In genomic region chr11:7215703-7216102, GRCm38 (mm10) we compare ENCODE assay signal across 9 mouse cellular contexts. TPM values are rescaled to one million over a fixed set of nuclear protein-coding genes. Genes with fewer than 3 reads are reported as not detected.
DNase-seq lines count a peak whose midpoint lies in the region; ATAC-seq and TF ChIP-seq lines count a peak whose summit lies in the region.
"Had no signal": no experiment of that assay in that cellular context is flagged by ENCODE, and none has a peak within 500 bp of the region (broad histone marks: within the 10 kb centered on the region; RNA-seq: fewer than 3 reads in every experiment).

No protein-coding gene starts in this region.

- no peak for DNase-seq in heart, postnatal 25 days (ENCODE audit: low spot score)
- DNase-seq in CH12.LX (ENCODE audit: extremely low read depth): peak; percentile 3
- peak; percentile 84 for DNase-seq in adrenal gland, postnatal 14 days
- peak; percentile 34 for DNase-seq in gastrocnemius, postnatal 25 days
- DNase-seq in left cerebral cortex, postnatal 10 days (ENCODE audit: extremely low spot score in 1 of 2, low spot score in 2 of 2): peak; percentile 44 to 75
- peak; percentile 63 for DNase-seq in right cerebral cortex, adult 18-20 months
- DNase-seq in yolk sac, embryonic 10.5 days (ENCODE audit: low spot score): no peak

- H3K9ac ChIP-seq in heart, embryonic 13.5 days: no peak overlapping the region
- H3K9ac ChIP-seq in CH12.LX (ENCODE audit: insufficient read depth, low read depth): no peak overlapping the region
- H3K9ac ChIP-seq: limb, embryonic 12.5 days had no signal

- H3K4me2 ChIP-seq in heart, embryonic 13.5 days: 0 out of 2 replicates have a peak overlapping the region, but pooled peaks have one; percentile 3
- H3K4me2 ChIP-seq in CH12.LX (ENCODE audit: insufficient read depth, low read depth, poor library complexity, severe bottlenecking): no peak overlapping the region
- H3K4me2 ChIP-seq: limb, embryonic 12.5 days had no signal

- peaks cover 47% of the 10 kb centered on the region for H3K4me1 ChIP-seq in heart, embryonic 13.5 days
- no peaks in the 10 kb centered on the region for H3K4me1 ChIP-seq in CH12.LX (ENCODE audit: control insufficient read depth in 1 of 2, insufficient read depth in 2 of 2)

- intact Hi-C loops in heart, postnatal 25 days (cut with DNase I): loop anchor here (10.0 kb wide), 3 partner anchors 119 to 1309 kb away; no protein-coding TSS in a partner anchor
- intact Hi-C loops in left cerebral cortex, postnatal 10 days (cut with DNase I): loop anchor here (5.0 to 10.0 kb wide), 2 partner anchors 122 to 919 kb away; no protein-coding TSS in a partner anchor

- peaks cover 38% of the 10 kb centered on the region for H3K27me3 ChIP-seq in heart, embryonic 13.5 days (replicated peaks)
- H3K27me3 ChIP-seq in CH12.LX (replicated peaks): no peaks in the 10 kb centered on the region

- no peak overlapping the region for H3K4me3 ChIP-seq in heart, embryonic 13.5 days
- H3K4me3 ChIP-seq in CH12.LX (replicated peaks in 1 of 3; ENCODE audit: low read depth in 2 of 3, low read length in 2 of 3, poor library complexity in 1 of 3): no peak overlapping the region
- H3K4me3 ChIP-seq: limb, embryonic 12.5 days had no signal

- peak; percentile 50 for TF ChIP-seq RAD21 in CH12.LX (IDR thresholded peaks at IDR 0.05; ENCODE audit: low read depth, low read length)

- H3K79me2 ChIP-seq in CH12.LX (replicated peaks; ENCODE audit: control insufficient read depth, extremely low read depth, insufficient read depth, poor library complexity, severe bottlenecking): no peaks in the 10 kb centered on the region

- TF ChIP-seq EP300 in CH12.LX (IDR thresholded peaks at IDR 0.05; ENCODE audit: low read length): no peak

- no peak for TF ChIP-seq POLR2A in CH12.LX (IDR thresholded peaks at IDR 0.05; ENCODE audit: low read depth, low read length)

- 13% methylated on average over 8 of the region's 8 CpGs for WGBS in heart, embryonic 13.5 days

- peak; percentile 25 to 68; a peak in 3 of 4 replicates for TF ChIP-seq CTCF in CH12.LX (conservative IDR thresholded peaks at IDR 0.05 in 1 of 2, IDR thresholded peaks at IDR 0.05 in 1 of 2; ENCODE audit: low read depth in 2 of 2, low read length in 2 of 2)

- ATAC-seq in heart, embryonic 13.5 days (ENCODE audit: extremely low read depth, insufficient number of reproducible peaks, low FRiP score, low TSS enrichment): no peak

- dilution Hi-C loops in CH12.LX (cut with MboI; ENCODE audit: extremely low pct_ligation_motif_present, extremely low pct_unique_long_range_greater_than_20kb, low sequenced_read_pairs): no loop called here

- no peak overlapping the region for H3K27ac ChIP-seq in heart, embryonic 13.5 days (replicated peaks)
- H3K27ac ChIP-seq in CH12.LX (ENCODE audit: insufficient read depth, low read depth): no peak overlapping the region
- H3K27ac ChIP-seq: limb, embryonic 12.5 days had no signal

- no peaks in the 10 kb centered on the region for H3K9me3 ChIP-seq in heart, embryonic 13.5 days
- peaks cover 34% of the 10 kb centered on the region for H3K9me3 ChIP-seq in CH12.LX (replicated peaks; ENCODE audit: low read length)
- H3K9me3 ChIP-seq: limb, embryonic 12.5 days had no signal

- no peaks in the 10 kb centered on the region for H3K36me3 ChIP-seq in heart, embryonic 13.5 days
- no peaks in the 10 kb centered on the region for H3K36me3 ChIP-seq in CH12.LX (replicated peaks in 1 of 2; ENCODE audit: control insufficient read depth in 1 of 2, insufficient read depth in 1 of 2, low read length in 1 of 2)
- H3K36me3 ChIP-seq: limb, embryonic 12.5 days had no signal

- in situ Hi-C loops in CH12.LX (cut with MboI; ENCODE audit: low pct_ligation_motif_present, low pct_unique_long_range_greater_than_20kb, low sequenced_read_pairs): loop anchor here (25.0 kb wide), 1 partner anchor 1022 kb away; no protein-coding TSS in a partner anchor

TF ChIP-seq in CH12.LX, 34 proteins besides CTCF, POLR2A, EP300 and RAD21:
- TF ChIP-seq SMC3 (IDR thresholded peaks at IDR 0.05; ENCODE audit: low read depth, low read length): peak; percentile 30
- TF ChIP-seq MAFK (IDR thresholded peaks at IDR 0.05; ENCODE audit: insufficient replicate concordance, low read length): no peak
TF ChIP-seq in CH12.LX: peak in this region for 1.

RNA-seq across cellular contexts. Expression of gene Igfbp3, which starts 2.0 kb away (rescaled TPM):
- polyA plus RNA-seq in heart, embryonic 13.5 days (2015; fragmentation: Nextera tagmentation; extraction: Ambion mirVana): 34.0 and 34.5 TPM in 2 replicates
- 10 to 100 TPM; 35.3 to 44.3 TPM for total RNA-seq in heart, postnatal 25 days (2021)
- total RNA-seq in CH12.LX (2012; rRNA removed) (not detected in 2 replicates), CH12.LX (2014; rRNA removed) (not detected in 2 replicates)
- not detected in 2 replicates for polyA plus RNA-seq in CH12.LX (2012; ENCODE audit: insufficient read length, low read depth)
- total RNA-seq in adrenal gland, postnatal 14 days (2021): 65.5 and 97.6 TPM in 2 replicates
- total RNA-seq in gastrocnemius, postnatal 25 days (2021): 10 to 100 TPM; 21.2 to 23.2 TPM
- total RNA-seq in left cerebral cortex, postnatal 10 days (2021): 10 to 100 TPM; 10.2 to 20.9 TPM

RNA-seq across cellular contexts. Expression of gene Igfbp1, which starts 18.1 kb away (rescaled TPM):
- 0.37 and 2.5 TPM in 2 replicates for polyA plus RNA-seq in heart, embryonic 13.5 days (2015; fragmentation: Nextera tagmentation; extraction: Ambion mirVana)
- total RNA-seq in heart, postnatal 25 days (2021): not detected
- 0.08 TPM in 1 of 2 replicates, not detected in the other for total RNA-seq in CH12.LX (2012; rRNA removed)
- total RNA-seq in CH12.LX (2014; rRNA removed): not detected in 2 replicates
- not detected in 2 replicates for polyA plus RNA-seq in CH12.LX (2012; ENCODE audit: insufficient read length, low read depth)
- 3.5 and 20.9 TPM in 2 replicates for total RNA-seq in adrenal gland, postnatal 14 days (2021)
- not detected for total RNA-seq in gastrocnemius, postnatal 25 days (2021)
- total RNA-seq in left cerebral cortex, postnatal 10 days (2021): under 1 TPM in 1 of 2 experiments, not detected in 1; 0.30 TPM

RNA-seq across cellular contexts. Expression of gene Gm11985, which starts 27.3 kb away (rescaled TPM):
- polyA plus RNA-seq in heart, embryonic 13.5 days (2015; fragmentation: Nextera tagmentation; extraction: Ambion mirVana): not detected in 2 replicates
- not detected for total RNA-seq in heart, postnatal 25 days (2021)
- total RNA-seq in CH12.LX (2012; rRNA removed): not detected in 2 replicates
- total RNA-seq in CH12.LX (2014; rRNA removed): not detected in 2 replicates
- not detected in 2 replicates for polyA plus RNA-seq in CH12.LX (2012; ENCODE audit: insufficient read length, low read depth)
- not detected in 2 replicates for total RNA-seq in adrenal gland, postnatal 14 days (2021)
- not detected for total RNA-seq in gastrocnemius, postnatal 25 days (2021)
- total RNA-seq in left cerebral cortex, postnatal 10 days (2021): not detected
- polyA plus RNA-seq: limb, embryonic 12.5 days had no signal

Comparison
In these comparisons a context has a peak if more than half of its experiments do, and no peak if none do; other contexts are left out.
1. DNase-seq: peak in CH12.LX (single experiment), adrenal gland, postnatal 14 days (single experiment), gastrocnemius, postnatal 25 days (single experiment), left cerebral cortex, postnatal 10 days (2 of 2) and right cerebral cortex, adult 18-20 months (single experiment); none in heart, postnatal 25 days (single experiment) and yolk sac, embryonic 10.5 days (single experiment).
2. RNA of gene Igfbp3, which starts 2.0 kb away (total RNA-seq): 65.5 to 97.6 TPM in adrenal gland, postnatal 14 days, 35.3 to 44.3 TPM in heart, postnatal 25 days, 21.2 to 23.2 TPM in gastrocnemius, postnatal 25 days and 10.2 to 20.9 TPM in left cerebral cortex, postnatal 10 days; not detected in CH12.LX; every median in the first group is over 10 times any median in the second.